Mouse (Mus musculus) spleen, embryonic (tissue): ENCODE data around the gene Ptk6.
"Not testable (repeated sequence)": the region's sequence is repeated elsewhere in the genome, so short reads cannot be mapped to it uniquely, and the experiment has no call there.

Experiments
- CTCF ChIA-PET: fragments of 350-600 bp; sonication (Branson Sonifier 250); formaldehyde crosslinking; loops from one replicate; lab custom pipeline; 2022; lab: Charles Lee

Gene Ptk6

DNA sequence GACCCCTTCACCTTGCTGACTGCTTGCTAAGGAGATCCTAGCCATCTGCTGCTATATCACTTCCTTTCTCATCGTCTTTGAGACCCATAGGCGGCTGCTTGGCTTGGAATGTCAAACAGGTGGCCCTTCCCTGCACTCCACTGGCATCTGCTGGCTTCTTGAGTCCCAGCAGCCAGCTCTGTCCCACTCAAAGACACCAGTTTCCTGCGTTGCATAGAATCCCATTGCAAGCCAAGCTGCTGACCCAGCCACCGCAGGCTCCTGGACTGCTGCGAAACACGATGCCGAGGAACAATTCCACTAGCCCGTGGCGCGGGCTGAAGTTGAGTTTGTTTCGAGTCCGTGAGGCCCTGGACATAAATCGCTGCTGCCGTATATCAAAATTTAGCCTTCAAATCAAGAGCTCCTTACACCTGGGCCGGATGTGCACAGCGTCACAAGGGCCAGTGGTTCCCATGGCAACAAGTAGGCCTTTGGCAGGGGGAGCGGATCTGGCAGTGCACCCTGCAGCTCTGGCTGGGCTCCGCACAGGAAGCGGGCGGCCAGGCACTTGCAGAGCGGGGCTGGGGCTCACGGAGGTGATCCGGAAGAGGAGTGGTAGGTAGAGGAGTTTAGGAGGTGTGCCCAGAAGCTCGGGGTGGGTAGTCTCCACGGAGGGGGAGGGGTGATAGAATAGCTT, 17.1 kb upstream of the Ptk6 start, which contains the start of gene Fndc11:
TSS of gene Fndc11 (plus strand) at position 476 of the 679 bp plus-strand sequence.
- CTCF ChIA-PET: interaction anchor here (0.6 to 0.8 kb wide), 2 partner anchors 33 to 76 kb away, joined by 3 to 16 read pairs; partner anchors contain the start of gene Ppdpf

DNA sequence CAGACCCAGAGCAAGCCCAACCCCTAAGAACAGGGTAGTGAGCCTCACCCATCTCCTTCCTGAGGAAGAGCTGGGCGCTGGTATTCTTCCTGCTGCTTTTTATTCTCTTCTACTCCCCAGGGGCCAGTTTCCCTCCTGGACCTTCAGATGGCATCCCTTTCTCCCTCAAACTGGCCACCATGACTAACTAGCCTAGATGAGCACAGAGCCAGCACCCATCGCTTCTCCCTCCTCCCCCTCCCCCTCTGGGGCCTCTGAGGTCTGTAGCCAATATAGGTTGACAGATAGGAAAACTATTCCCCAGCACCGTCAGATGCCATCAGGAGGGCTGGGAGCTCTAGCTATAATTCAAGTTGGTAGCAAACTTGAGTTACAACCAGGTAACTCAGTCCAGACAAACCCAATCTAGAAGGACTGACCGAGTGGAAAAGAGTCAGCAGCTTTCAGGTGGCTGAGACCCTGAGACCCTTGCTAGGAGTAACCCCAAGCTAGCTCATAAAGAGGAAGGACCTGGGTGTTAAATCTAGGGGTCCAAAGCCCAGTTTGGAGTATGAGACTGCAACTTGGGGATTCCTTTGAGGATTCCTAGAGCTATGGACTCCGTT, 16.4 kb upstream of the Ptk6 start:
- CTCF ChIA-PET: interaction anchor here (0.6 kb wide), 1 partner anchor 77 kb away, joined by 16 read pairs; no protein-coding TSS in a partner anchor

DNA sequence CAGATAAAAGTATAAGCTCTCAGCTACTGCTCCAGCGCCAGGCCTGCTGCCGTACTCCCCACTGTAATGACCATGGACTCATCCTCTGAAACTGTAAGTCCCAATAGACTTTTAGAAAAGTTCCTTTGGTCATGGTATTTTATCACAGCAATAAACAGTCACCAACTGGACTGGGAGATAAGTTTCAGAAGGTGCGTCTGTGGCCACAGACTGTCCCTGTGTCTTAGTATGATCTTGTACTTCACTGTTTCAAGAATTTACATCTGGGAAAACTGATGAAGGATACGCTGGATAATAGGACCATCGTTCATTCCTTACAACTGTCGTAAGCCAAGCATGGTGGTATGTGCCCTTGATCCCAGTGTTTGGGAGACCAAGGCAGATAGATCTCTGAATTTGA, 13.4 kb upstream of the Ptk6 start:
- CTCF ChIA-PET: no interaction called here

DNA sequence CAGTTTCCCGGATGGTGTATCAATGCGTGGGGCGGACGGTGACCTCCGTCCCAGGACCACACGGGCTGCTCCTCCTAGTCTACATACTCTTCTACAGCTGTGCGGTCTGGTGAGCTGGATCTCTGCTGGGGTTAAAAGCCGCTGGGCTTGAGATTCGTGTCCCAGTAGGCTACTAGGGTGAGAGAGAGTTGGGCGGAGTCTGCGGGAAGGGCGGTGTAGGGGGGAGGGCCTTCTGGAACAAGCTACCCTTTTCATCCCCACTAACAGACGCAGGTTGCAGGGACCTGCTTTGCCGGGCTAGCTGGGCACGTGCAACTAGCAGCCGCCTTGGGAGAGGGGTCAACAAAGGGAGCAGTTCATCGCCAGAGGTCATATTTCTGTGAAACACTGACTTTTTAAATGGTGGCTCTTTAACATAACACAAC, 10.4 kb upstream of the Ptk6 start, which contains the start of gene Srms:
TSS of gene Srms (minus strand) at position 165 of the 425 bp plus-strand sequence.
- CTCF ChIA-PET: no interaction called here

DNA sequence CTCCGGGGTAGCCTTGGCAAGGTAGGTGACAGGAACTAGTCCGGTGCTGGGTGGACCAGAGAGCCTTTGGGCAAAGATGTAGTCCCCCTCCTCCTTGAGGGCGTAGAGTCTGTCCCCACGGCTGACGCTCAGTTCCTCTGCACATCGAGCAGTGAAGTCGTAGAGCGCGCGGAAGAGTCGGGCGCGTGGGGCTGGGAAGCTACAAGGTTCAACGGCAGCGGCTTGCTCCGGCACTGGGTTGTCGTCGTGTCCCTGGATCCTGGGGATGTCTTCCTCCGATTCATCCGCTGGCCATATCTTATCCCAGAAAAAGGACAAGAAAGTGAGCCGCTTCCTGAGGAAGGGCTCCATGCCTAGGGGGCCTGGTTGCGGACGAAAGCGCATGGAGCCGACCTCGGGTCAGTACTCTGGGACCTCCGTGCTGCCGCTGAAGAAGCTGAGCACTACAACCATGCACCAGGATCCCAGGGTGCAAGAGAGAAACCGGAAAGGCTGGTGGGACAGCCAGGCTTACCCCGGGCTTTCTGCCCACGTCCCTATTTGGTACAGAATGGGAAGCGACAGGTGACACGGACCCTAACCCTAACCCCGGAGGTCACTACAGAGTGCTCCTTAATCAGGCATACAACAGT, 9.9 kb upstream of the Ptk6 start:
- CTCF ChIA-PET: no interaction called here

DNA sequence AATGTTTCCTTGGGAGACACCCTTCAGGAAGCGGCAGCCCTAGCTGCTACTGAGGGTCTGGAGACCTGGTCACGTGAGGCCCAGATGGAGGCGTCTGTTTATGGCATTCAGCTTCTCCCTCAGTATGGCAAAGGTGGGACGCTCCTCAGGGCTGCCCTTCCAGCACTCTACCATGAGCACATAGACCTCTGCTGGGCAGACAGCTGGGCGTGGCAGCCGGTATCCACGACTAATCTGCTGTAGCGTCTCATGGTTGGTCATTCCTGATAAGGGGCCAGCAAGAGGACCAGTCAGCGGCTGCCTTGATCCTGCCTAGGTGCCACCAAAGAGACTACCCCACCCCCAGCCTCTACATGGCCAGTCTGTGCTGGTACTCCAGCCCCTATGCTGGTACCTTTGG, 3.5 kb upstream of the Ptk6 start:
- CTCF ChIA-PET: no interaction called here

DNA sequence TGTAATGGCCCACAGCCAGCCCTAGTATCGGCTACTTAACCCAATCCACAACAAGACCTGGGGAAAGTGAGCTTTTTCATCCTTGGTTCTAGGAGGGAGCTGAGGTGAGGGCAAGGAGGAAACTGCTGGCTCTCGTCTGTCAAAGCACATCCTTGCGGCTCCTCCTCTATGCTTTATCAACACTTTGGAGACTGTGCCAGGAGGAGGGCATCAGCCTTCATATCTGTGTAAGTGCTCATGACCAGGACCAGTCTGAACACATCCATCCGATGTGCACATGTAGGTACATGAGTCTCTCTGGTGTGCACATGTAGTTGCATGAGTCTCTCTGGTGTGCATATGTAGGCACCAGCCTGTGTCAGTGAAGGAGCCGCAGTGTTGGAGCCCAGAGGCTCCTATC, 3.1 kb upstream of the Ptk6 start:
- CTCF ChIA-PET: no interaction called here

DNA sequence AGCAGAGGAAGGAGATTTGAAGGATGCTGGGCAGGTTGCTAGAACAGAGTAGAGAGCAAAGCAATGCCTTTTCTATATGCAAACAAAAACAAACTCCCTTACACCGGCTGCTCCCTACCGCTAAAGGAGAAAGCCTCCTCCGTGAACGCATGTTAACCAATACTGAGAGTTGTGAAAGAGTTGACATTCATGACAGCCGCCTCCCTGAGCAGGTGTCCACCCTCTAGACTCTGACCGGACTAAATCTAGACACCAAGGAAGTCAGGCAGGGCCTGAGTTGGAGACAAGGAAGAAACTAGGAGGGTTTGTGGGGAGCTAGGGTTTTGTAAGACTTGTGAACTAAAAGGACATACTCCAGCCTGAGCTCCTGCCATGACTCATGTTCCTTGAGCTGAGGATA, 297 bp upstream of the Ptk6 start:
- CTCF ChIA-PET: no interaction called here

DNA sequence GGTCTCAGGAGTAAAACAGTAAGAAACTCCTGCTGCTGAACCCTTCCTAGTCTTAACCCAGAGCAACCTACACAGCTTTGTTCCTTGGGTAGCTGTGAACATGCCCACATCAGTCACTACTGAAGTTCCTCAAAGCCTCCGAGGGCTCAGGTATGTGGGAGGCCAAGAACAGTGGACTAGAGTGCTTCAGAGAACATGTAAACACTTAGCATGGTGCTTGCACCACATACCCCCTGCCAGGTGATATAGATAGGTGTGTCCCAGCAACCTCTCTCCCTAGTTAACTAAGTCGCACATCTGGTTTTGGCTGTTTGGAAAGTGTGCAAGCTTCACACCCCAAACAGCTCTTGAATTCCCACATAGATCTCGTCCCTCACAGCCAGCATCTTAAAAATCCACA, 983 bp downstream of the Ptk6 start:
- CTCF ChIA-PET: no interaction called here

DNA sequence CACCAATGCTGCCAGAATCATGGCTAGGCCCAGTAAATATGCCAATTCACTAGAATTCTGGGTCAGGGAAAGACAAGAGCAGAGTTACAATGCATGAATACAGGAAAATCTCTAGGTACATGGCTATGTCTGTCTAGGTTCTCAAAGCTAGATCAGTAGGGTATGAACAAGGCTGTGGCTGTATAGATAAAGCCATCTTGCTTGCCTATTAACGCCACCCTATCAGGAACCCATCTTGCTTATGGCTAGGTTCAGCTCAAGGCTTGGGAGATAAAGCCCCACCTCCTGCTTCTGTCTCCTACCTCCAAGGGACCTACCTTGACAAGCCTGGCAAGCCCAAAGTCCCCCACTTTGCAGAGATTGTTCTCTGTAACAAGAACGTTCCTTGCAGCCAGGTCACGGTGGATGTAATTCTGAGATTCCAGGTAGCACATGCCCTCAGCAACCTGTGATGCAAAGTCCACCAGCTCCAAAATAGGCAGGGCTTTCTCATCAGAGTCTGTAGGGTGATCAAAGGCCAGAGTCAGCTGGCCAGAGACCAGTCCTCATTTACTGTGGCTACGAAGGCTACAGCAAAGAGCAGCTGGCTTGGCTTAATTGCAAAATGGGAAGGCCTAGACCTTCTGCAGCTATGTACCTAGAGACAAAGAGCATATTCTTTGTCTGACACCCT, 5.8 kb downstream of the Ptk6 start:
- CTCF ChIA-PET: no interaction called here

DNA sequence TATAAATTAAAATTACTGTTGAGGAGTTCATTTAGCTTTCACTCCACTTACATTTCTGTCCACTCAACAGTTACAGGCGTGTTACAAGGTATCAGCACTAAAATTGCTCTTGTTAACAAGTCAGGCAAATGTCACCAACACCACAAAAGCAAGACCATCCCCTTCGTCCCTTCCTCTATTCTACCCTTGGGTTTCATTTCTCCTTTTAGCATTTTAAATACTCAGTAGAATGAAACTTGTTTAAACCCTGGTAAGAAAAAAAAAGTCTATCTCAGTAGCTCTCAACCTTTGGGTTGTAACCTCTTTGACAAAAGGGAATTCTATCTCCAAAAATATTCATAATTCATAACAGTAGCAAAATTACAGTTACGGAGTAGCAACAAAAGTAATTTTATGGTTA, 9.5 kb downstream of the Ptk6 start:
- CTCF ChIA-PET: no interaction called here

DNA sequence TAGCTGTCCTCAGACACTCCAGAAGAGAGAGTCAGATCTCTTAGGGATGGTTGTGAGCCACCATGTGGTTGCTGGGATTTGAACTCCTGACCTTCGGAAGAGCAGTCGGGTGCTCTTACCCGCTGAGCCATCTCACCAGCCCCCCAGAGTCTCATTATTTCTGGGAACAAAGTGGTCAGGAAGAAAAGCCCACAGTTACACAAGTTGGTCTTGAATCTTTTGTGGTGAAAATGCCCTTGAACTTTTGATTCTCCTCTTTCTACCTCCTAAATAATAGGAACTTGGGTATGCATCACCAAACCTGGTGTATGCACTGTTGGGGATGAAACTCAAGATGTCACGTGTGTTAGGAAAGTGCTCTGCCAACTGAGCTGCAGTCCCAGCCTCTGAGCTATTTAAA, 10.7 kb downstream of the Ptk6 start:
- CTCF ChIA-PET: no interaction called here

DNA sequence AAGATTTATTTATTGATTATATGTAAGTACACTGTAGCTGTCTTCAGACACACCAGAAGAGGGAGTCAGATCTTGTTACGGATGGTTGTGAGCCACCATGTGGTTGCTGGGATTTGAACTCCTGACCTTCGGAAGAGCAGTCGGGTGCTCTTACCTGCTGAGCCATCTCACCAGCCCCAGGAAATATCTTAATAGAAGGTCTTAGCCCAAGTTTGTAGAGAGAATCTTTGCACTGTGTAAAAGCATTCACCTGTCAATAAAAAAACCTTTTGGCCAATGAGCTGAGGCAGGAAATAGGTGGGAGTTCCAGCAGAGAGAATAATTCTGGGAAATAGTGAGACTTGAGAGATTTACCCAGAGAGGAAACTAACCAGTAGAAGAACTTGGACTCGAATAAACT, 11.2 kb downstream of the Ptk6 start:
- CTCF ChIA-PET: not testable (repeated sequence)

DNA sequence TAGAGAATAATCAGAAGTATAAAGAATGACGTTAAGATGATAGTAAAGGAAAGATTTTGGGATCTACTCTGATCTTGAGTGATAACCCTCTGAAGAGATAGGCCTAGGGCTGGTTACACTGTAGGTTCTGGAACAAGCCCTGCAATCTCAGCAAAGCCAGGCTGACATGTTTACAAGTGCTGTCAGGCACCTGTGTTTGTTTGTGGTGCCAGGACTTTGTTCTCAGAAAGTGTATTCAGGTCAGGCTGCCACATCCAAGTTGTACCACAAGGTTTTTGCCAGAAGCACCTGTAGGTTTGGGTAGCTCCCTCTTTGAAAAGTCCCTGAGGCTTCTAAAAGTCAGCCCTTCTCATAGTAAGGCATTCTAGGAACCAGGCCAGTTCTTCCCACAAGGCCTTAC, 13.3 kb downstream of the Ptk6 start:
- CTCF ChIA-PET: interaction anchor here (1.2 kb wide), 1 partner anchor 49 kb away, joined by 3 read pairs; no protein-coding TSS in a partner anchor

DNA sequence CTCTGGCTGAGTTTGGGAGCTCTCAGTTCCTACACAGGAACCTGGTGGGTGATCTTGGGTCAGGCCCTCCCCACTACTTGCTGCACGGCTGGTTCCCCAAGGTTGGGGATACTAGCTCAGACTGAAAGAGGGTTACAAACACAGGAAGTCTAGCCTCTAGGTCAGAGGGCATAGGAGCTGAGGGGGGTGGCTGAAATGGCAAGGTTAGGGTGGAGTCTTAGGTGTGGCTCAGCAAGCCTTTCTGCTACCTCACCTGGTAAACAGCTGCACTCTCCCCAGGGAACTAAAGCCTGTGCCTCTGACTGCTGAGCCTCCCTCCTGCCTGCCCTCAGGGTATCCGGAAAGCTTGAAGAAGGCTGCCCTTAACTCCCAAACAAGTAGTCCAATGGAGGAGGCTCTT, 13.9 kb downstream of the Ptk6 start:
- CTCF ChIA-PET: interaction anchor here (1.2 kb wide), 1 partner anchor 49 kb away, joined by 3 read pairs; no protein-coding TSS in a partner anchor

DNA sequence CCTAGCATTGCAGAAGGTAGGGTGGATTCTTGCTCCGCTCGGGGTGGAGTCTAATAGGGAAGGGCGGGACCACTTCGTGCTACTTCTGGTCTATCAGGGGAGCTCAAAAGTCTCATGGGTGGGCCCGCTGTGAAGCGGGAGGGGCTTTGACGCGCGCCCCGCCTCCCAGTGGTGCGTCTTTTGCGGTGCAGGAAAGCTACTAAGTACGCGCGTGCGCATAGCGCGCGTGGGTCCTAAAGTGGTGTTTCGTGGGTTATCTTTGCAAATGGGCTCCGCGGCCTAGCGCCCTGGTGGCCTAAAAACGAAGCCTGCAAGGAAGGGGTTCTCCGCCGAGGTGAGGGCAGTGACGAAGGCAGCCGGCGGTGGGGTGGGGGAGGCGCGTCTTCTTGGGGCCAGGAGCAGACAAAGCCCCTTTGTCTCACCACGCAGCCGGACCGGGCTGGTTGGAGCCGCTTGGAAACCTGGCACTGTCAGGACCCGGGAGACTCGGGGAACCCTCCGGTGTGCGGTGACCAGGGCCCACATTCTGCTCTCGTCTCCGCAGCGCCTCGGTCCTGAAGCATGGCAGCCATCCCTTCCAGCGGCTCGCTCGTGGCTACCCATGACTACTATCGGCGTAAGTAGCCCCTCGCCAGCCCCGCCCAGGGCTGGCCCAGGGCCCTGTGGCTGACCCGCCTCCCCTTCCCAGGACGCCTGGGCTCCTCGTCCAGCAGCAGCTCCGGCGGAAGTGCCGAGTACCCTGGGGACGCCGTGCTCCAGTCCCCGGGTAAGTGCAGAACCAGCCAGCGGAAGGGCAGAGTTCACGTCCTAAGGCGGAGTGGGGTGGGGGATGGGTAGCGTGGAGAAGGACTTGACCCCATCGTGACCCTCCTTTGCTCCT, 15.2 kb downstream of the Ptk6 start, which contains the start of gene Ppdpf:
TSS of gene Ppdpf (plus strand) at position 127 of the 880 bp plus-strand sequence.
- CTCF ChIA-PET: interaction anchor here (0.6 to 1.6 kb wide), 7 partner anchors 24 to 319 kb away, joined by 3 to 5 read pairs (median 3); partner anchors contain the start of gene Fndc11

DNA sequence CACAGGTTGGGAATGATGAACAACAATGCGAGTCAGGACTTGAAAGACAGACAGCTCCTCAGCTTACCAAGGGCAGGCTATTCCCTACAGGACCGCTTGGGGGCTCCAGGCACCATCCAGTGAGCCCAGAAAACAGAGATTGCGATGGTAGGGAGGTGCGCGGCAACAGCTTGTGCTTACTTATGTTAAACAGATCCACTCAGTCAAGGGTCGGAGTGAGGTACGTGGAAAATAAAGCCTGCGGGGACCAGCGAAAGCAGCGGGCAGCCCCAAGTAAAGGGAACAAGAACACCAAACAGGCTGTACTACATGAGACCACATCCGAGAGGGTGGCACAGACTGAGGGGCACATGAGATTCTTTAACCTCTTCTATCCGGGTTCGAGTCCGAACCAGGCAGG, 16.0 kb downstream of the Ptk6 start:
- CTCF ChIA-PET: interaction anchor here (0.6 to 1.6 kb wide), 8 partner anchors 25 to 320 kb away, joined by 3 to 5 read pairs (median 3); partner anchors contain the start of gene Fndc11

DNA sequence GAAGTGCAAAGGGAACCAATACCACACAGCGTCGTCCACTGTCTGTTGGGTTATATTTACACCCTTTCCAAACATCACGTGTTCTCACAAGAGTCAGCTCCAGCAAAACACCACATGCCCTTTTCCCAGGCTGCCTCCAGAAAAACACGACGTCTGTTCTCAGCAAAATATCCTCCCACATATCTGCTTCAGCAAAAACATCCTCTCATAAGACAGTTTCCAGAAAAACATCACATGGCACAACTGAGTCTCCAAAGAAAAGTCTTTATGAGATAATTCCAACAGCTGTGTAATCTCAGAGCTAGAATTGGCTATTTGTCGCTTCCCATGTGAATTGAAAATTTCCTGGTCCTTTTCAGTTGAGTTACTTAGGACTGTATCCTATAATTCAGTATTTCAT, 21.7 kb downstream of the Ptk6 start:
- CTCF ChIA-PET: no interaction called here

DNA sequence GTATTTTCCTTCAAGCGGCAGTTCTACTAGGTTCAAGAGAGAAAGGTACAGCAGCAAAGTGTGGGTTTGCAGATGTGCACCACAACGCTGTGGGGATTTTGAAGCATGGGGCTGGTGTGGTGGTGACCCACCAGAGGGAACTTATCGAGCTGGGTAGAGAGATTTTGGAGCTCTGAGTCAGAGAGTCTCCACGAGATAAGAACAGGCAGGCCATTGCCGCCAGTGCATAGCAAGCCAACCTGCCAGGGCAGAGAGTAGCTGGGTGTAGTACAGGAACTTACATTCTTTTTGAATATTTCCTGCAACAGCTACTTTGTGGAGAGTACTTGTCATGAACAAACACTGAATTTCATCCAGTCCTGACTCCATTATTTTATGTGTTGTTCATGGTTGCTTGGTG, 24.1 kb downstream of the Ptk6 start:
- CTCF ChIA-PET: no interaction called here

DNA sequence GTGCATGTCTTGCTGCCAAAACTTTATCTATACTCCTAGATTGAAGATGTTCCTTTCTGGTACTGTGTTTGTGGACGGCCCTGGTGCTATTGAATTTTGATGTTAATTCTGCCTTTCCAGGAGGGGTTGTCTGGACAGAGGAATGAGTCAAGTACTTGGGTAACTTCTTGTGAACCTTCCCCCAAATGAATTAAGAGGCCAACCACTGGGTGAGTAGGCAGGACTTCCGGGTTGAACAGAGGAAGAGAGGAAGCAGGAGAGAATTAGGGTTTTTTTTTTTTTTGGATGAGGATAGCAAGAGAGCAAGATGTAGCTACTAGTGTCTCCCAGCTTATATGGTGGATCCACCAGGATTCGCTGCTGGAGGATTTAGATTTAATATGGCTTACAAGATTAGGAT, 24.6 kb downstream of the Ptk6 start:
- CTCF ChIA-PET: no interaction called here

DNA sequence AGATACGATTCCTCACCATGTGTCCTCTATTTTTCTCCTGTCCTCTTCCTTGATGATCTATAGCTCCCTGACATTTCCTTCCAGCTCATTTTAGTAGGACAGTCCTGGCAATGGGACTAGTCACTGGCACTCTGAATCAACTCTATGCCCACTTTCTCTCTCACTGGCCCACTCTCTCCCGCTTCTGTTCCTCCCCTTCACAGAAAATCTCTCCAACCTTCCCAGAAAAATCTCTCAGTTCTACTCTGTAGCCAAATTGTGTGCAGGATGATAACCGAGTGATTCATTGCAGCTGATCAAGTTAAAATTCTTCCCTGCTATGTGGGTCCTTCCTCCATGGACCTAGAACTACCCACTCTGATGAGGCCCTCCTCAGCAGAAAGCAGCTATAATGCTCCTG, 27.9 kb downstream of the Ptk6 start:
- CTCF ChIA-PET: no interaction called here
